Mouse (Mus musculus) small intestine, adult 2 months (tissue): Measurements from ENCODE around the gene Actr2.

Experiments used
- CTCF ChIP-seq: fragments of 200-500 bp; IDR thresholded peaks from 2 replicates; pipeline ENCODE4 v1.5.1; 2012; ENCODE audit warnings: low read depth, mild to moderate bottlenecking, control low read depth, inconsistent platforms, low read length, moderate library complexity, mixed read lengths; ENCODE audit not compliant: insufficient replicate concordance, insufficient read length; ENCODE audit errors: extremely low read depth
- POLR2A ChIP-seq: fragments of 200-500 bp; IDR thresholded peaks from 2 replicates; pipeline ENCODE4 v1.6.1; 2012; ENCODE audit warnings: low read depth, mild to moderate bottlenecking, control low read depth, inconsistent platforms, low read length, moderate library complexity

DNA sequence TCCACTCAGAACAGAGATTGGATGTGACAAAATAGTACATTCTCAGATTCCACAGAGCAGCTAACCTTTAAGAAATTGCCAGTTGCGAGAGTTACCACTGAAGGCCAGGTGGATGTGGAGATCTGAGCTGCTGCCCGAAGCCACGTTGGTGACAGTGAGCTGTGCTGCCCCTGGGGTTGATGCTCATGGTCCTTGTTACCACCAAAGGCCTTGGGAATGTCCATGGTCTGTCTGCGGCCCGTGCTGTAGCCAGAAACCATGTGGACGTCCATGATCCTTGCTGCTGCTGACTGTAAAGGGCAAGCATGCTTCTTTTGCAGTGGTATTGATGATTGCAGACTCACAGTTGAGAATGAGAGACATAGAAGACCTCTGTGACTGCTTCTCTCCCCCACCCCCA is 84.3 kb downstream of the Actr2 start:
- TF ChIP-seq CTCF: no peak
- no peak for TF ChIP-seq POLR2A
